Mouse (Mus musculus) gastrocnemius, postnatal 10 days (tissue): ENCODE measurements around the gene Slc38a1. TPM values are rescaled to one million over a fixed set of nuclear protein-coding genes. Genes with fewer than 3 reads are reported as not detected.

ENCODE experiments used
- DNase-seq: peaks from one replicate; pipeline ENCODE4 v3.0.0; 2021; ENCODE audit warnings: mixed read lengths
- total RNA-seq, 2 experiments: library from RNA; stranded (reverse); gene quantifications; 2 replicates each; pipeline ENCODE4 v1.2.3; 2021

The Slc38a1 gene
- total RNA-seq, 2 experiments from 2014 or later: 6.9 to 9.3 TPM

- no peak for DNase-seq
Measured at GRCm38 (mm10) chr15:96608671-96609070, 34.0 kb downstream of the Slc38a1 start.

- DNase-seq: no peak
Measured at GRCm38 (mm10) chr15:96607422-96607821, 35.3 kb downstream of the Slc38a1 start.

- peak; percentile 86 for DNase-seq
Measured at GRCm38 (mm10) chr15:96604282-96604681, 38.4 kb downstream of the Slc38a1 start.

GRCm38 (mm10) chr15:96602043-96602442 is 40.7 kb downstream of the Slc38a1 start:
- no peak for DNase-seq

- no peak for DNase-seq
Measured at GRCm38 (mm10) chr15:96599852-96600781, 42.6 kb downstream of the Slc38a1 start.

- no peak for DNase-seq
Measured at GRCm38 (mm10) chr15:96598888-96599578, 43.7 kb downstream of the Slc38a1 start.

- no peak for DNase-seq
Measured at GRCm38 (mm10) chr15:96597116-96597515, 45.6 kb downstream of the Slc38a1 start.

GRCm38 (mm10) chr15:96594316-96594715 is 48.4 kb downstream of the Slc38a1 start:
- no peak for DNase-seq

GRCm38 (mm10) chr15:96593866-96594265 is 48.8 kb downstream of the Slc38a1 start:
- no peak for DNase-seq

- no peak for DNase-seq
Measured at GRCm38 (mm10) chr15:96593457-96593856, 49.3 kb downstream of the Slc38a1 start.

- no peak for DNase-seq
Measured at GRCm38 (mm10) chr15:96592976-96593375, 49.7 kb downstream of the Slc38a1 start.

- no peak for DNase-seq
Measured at GRCm38 (mm10) chr15:96591876-96592417, 50.8 kb downstream of the Slc38a1 start.

GRCm38 (mm10) chr15:96588996-96589657 is 53.6 kb downstream of the Slc38a1 start:
- no peak for DNase-seq

- no peak for DNase-seq
Measured at GRCm38 (mm10) chr15:96587998-96588397, 54.7 kb downstream of the Slc38a1 start.

GRCm38 (mm10) chr15:96583371-96584008 is 59.2 kb downstream of the Slc38a1 start:
- no peak for DNase-seq

GRCm38 (mm10) chr15:96576998-96577397 is 65.7 kb downstream of the Slc38a1 start:
- DNase-seq: no peak

- DNase-seq: no peak
Measured at GRCm38 (mm10) chr15:96568983-96569363, 73.7 kb downstream of the Slc38a1 start.

- no peak for DNase-seq
Measured at GRCm38 (mm10) chr15:96568271-96568982, 74.3 kb downstream of the Slc38a1 start.

- peak; percentile 40 for DNase-seq
Measured at GRCm38 (mm10) chr15:96566850-96567271, 75.9 kb downstream of the Slc38a1 start.

- no peak for DNase-seq
Measured at GRCm38 (mm10) chr15:96563852-96564251, 78.9 kb downstream of the Slc38a1 start.

GRCm38 (mm10) chr15:96562521-96562920 is 80.2 kb downstream of the Slc38a1 start:
- DNase-seq: no peak
